Mouse (Mus musculus) heart, embryonic 13.5 days (tissue): ENCODE data around the gene Araf. TPM values are rescaled to one million over a fixed set of nuclear protein-coding genes. Genes with fewer than 3 reads are reported as not detected.
A peak's percentile ranks its signal among the peaks of the same experiment; 100 is the strongest.
"Not testable (repeated sequence)": the region's sequence is repeated elsewhere in the genome, so short reads cannot be mapped to it uniquely, and the experiment has no call there.

Experiments used
- ATAC-seq: fragments of 200-750 bp; cut with Nextera tagmentation; 2 replicates; pipeline ENCODE4 v1.8.0; 2017; ENCODE audit warnings: moderate TSS enrichment; ENCODE audit not compliant: insufficient number of reproducible peaks, low FRiP score, low TSS enrichment; ENCODE audit errors: extremely low read depth
- H3K27ac ChIP-seq: fragments of 300-500 bp; sonication (generic); replicated peaks from 2 replicates; pipeline ENCODE4 v1.5.1; 2015; ENCODE audit warnings: moderate library complexity, mild to moderate bottlenecking, inconsistent platforms
- H3K27me3 ChIP-seq: fragments of 300-500 bp; sonication (generic); replicated peaks from 2 replicates; pipeline ENCODE4 v1.6.1; 2015; ENCODE audit warnings: mild to moderate bottlenecking, inconsistent platforms
- H3K36me3 ChIP-seq: fragments of 300-500 bp; sonication (generic); 2 replicates; pipeline ENCODE4 v1.6.1; 2015; ENCODE audit warnings: mild to moderate bottlenecking, inconsistent platforms
- H3K4me1 ChIP-seq: fragments of 300-500 bp; sonication (generic); 2 replicates; pipeline ENCODE4 v1.6.1; 2015; ENCODE audit warnings: inconsistent platforms
- H3K4me2 ChIP-seq: fragments of 300-500 bp; sonication (generic); 2 replicates; pipeline ENCODE4 v1.6.1; 2015; ENCODE audit warnings: inconsistent platforms, mild to moderate bottlenecking, moderate library complexity
- H3K4me3 ChIP-seq: fragments of 300-500 bp; sonication (generic); 2 replicates; pipeline ENCODE4 v1.5.1; 2015; ENCODE audit warnings: moderate library complexity, mild to moderate bottlenecking, inconsistent platforms
- H3K9ac ChIP-seq: fragments of 300-500 bp; sonication (generic); 2 replicates; pipeline ENCODE4 v1.6.1; 2015; ENCODE audit warnings: inconsistent platforms, mild to moderate bottlenecking, moderate library complexity
- H3K9me3 ChIP-seq: fragments of 300-500 bp; sonication (generic); 2 replicates; pipeline ENCODE4 v1.6.1; 2016; ENCODE audit warnings: inconsistent platforms
- WGBS: fragments of 180-500 bp; shearing (Covaris S2); methylation state at CpG from one replicate; pipeline ENCODE4 v1.1.7; 2015; ENCODE audit warnings: mixed read lengths; 5-methylcytosine and 5-hydroxymethylcytosine counted together
- polyA plus RNA-seq: library from polyadenylated mRNA; unstranded; fragments of >200 nt; fragmentation: Nextera tagmentation; extraction: Ambion mirVana; gene quantifications from 2 replicates; pipeline ENCODE4 v1.2.1, GENCODE M21; 2015

Araf gene
- polyA plus RNA-seq, 1 experiment from 2014 or later: 90.5 TPM

DNA sequence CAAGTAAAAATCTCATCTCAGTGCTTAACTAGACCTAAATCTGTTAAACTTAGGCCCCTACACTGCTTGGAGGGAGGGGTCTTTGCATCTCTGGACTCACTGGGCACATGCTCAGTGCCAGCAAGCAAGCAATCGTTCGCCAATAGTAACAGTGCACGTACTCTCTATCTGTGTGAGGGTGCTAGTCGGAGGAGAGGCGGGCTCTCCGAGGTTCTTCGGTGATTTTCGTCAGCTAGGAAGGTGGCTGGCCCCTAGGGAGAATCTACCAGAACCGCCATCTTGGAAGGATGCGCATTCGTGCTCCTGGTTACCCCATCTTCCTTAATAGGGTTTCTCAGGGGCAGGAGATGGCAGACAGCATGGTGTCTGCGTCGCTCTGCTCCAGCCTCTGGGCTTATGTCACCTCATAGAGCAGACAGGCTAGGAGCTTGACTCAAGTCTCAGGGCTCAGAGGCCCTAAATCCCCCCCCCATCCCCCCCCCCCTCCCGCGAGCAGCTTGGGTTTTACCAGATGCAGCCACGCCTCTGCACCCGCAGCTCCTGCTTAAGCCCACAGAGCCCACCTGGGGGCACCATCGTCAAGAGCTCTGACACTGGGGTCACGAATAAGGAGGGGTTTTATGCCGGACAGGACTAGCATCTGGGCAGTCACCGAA, 655 bp downstream of the Araf start:
- peak overlapping the region; percentile 82 for H3K9ac ChIP-seq
- peak overlapping the region; percentile 87 for H3K27ac ChIP-seq
- no peaks in the 10 kb centered on the region for H3K27me3 ChIP-seq
- peak; percentile 84 for ATAC-seq
- 0 out of 2 replicates have a peak, but pooled peaks cover 3% of the 10 kb centered on the region for H3K4me1 ChIP-seq
- H3K4me3 ChIP-seq: peak overlapping the region; percentile 55
- 15% methylated on average over 17 of the region's 21 CpGs for WGBS
- H3K36me3 ChIP-seq: no peaks in the 10 kb centered on the region
- H3K4me2 ChIP-seq: peak overlapping the region; percentile 68
- H3K9me3 ChIP-seq: no peaks in the 10 kb centered on the region

DNA sequence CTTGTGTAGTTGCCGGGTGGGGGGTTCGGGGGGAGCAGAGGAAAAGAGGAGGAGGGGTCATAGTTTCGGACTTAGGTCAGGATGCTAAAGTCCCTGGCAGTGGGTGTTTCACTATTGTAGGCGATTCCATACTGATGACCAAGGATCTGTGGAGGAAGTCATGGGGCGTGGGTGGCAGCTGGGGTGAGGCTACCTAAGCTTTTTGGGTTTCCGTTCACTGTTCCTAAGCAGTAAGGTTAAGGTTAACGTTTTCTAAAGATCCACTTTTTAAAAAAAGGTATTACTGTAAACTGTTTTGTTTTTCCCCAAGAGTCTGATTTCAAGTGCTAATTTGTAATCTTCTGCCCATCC, 1.2 kb downstream of the Araf start:
- peak overlapping the region; percentile 68 for H3K4me2 ChIP-seq
- H3K9me3 ChIP-seq: no peaks in the 10 kb centered on the region
- H3K9ac ChIP-seq: peak overlapping the region; percentile 82
- 10% methylated on average over 7 of the region's 7 CpGs for WGBS
- H3K27ac ChIP-seq: peak overlapping the region; percentile 87
- ATAC-seq: no peak
- 0 out of 2 replicates have a peak, but pooled peaks cover 3% of the 10 kb centered on the region for H3K4me1 ChIP-seq
- no peaks in the 10 kb centered on the region for H3K36me3 ChIP-seq
- peak overlapping the region; percentile 55 for H3K4me3 ChIP-seq
- no peaks in the 10 kb centered on the region for H3K27me3 ChIP-seq

DNA sequence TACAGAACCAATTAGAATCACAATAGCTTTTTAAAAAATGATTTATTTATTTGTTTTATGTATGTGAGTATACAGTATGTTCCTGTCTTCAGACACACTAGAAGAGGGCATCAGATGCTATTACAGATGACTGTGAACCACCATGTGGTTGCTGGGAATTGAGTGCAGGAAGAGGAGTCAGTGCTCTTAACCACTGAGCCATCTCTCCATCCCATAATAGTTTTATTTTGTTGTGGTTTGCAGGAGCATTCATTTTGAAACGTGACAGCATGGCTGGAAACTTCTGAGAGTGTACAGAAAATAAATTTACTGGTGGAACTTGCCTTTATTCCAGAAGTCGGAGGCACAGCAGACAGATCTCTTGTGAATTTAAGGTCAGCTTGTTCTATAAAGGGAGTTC, 3.8 kb downstream of the Araf start:
- H3K4me1 ChIP-seq: 0 out of 2 replicates have a peak, but pooled peaks cover 3% of the 10 kb centered on the region
- no peak overlapping the region for H3K9ac ChIP-seq
- no peak for ATAC-seq
- no peaks in the 10 kb centered on the region for H3K27me3 ChIP-seq
- no peak overlapping the region for H3K4me3 ChIP-seq
- no peaks in the 10 kb centered on the region for H3K9me3 ChIP-seq
- WGBS: 75% methylated on average over 2 of the region's 2 CpGs
- H3K4me2 ChIP-seq: no peak overlapping the region
- H3K27ac ChIP-seq: no peak overlapping the region
- H3K36me3 ChIP-seq: no peaks in the 10 kb centered on the region

DNA sequence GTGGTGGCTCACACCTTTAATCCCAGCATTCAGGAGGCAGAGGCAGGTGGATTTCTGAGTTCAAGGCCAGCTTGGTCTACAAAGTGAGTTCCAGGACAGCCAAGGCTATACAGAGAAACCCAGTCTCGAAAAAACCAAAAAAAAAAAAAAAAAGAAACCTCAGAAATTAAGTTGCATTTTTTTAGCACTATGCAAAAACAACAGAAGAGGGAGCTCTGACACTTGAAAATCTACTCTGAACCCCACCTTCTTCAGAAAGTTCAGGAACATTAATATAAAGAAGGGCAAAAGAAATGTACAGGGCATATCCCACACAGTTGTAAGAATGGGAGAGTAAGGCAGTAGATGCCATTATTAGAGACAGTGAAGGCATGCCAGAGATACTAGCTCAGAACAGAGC, 6.7 kb downstream of the Araf start:
- not testable (repeated sequence) for ATAC-seq, H3K4me3 ChIP-seq, H3K27me3 ChIP-seq, H3K4me1 ChIP-seq, H3K9me3 ChIP-seq, H3K36me3 ChIP-seq, H3K9ac ChIP-seq, H3K27ac ChIP-seq, H3K4me2 ChIP-seq
- WGBS: 42% methylated on average over 1 of the region's 1 CpGs

DNA sequence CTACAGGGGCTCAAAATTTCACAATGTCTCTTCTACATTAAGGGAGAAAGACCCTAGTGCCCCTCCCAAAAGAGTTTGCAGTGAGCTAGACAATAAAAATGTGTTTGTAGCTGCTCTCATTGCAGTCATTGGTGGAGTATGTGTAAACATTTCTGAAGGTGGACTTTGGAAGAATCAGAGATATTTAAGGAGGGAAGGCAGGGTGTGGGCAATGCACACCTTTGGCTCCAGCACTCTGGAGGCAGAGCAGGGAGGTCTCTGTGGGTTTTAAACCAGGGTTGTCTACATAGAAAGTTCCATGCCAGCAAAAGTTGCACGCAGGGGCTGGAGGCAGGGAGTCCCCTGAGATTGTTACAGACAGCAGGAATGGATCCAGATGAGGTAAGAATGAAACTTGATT, 8.7 kb downstream of the Araf start:
- no peaks in the 10 kb centered on the region for H3K4me1 ChIP-seq
- 88% methylated on average over 1 of the region's 1 CpGs for WGBS
- H3K9me3 ChIP-seq: no peaks in the 10 kb centered on the region
- no peak overlapping the region for H3K4me2 ChIP-seq
- H3K27me3 ChIP-seq: no peaks in the 10 kb centered on the region
- no peak overlapping the region for H3K27ac ChIP-seq
- no peak for ATAC-seq
- no peak overlapping the region for H3K4me3 ChIP-seq
- H3K9ac ChIP-seq: no peak overlapping the region
- no peaks in the 10 kb centered on the region for H3K36me3 ChIP-seq

DNA sequence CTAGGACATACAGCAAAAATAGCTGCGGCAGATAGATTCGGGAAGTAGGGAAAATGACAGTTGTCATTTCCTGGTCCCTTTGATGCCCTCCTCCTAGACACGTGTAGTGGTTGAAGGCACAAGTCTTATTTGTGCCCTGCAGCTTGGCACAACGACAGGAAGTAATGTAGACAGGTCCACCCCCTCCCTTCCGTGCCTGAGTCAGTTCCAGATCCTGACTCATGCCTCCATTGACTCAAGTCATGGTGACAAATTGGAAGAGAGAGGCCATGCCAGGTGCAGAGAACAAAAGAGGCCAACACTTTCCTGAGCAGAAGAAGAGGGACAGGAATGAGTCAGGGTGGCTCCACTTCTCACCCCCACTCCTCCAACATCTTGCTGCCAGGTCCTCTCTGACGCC, 19.4 kb downstream of the Araf start:
- Histone ChIP-seq H3K4me1 (peaks cover 9% of the 10 kb centered on the region), H3K27ac (no peak overlapping the region), H3K4me2 (no peak overlapping the region), H3K36me3 (no peaks in the 10 kb centered on the region), H3K9ac (no peak overlapping the region), H3K9me3 (no peaks in the 10 kb centered on the region), H3K27me3 (no peaks in the 10 kb centered on the region), H3K4me3 (no peak overlapping the region)
- 63% methylated on average over 6 of the region's 6 CpGs for WGBS
- ATAC-seq: no peak

DNA sequence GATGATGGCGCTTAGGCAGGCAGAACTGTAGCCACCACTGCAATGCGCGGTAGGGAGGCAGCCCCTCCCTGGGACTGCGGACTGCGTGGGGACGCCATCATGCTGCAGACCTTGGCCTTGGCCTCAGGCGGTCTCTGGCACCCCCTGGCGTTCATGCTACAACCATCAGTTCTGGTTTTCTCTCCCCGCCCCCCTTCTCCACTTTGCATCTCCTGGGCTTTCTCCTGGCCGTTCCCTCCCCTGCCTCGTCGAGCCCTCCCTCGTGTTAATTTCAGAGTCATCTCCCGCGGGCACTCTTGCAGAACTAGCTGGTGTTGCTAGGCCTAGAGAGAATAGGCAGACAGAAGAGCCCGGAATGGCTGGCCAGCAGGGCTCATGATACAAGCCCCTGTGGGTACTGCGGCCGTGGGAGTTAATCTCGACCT, 21.6 kb downstream of the Araf start:
- no peaks in the 10 kb centered on the region for H3K27me3 ChIP-seq
- no peaks in the 10 kb centered on the region for H3K36me3 ChIP-seq
- peak overlapping the region; percentile 76 for H3K27ac ChIP-seq
- peak overlapping the region; percentile 51 for H3K4me3 ChIP-seq
- H3K4me1 ChIP-seq: peaks cover 9% of the 10 kb centered on the region
- H3K9ac ChIP-seq: peak overlapping the region; percentile 76
- 18% methylated on average over 19 of the region's 19 CpGs for WGBS
- no peaks in the 10 kb centered on the region for H3K9me3 ChIP-seq
- peak overlapping the region; percentile 75 for H3K4me2 ChIP-seq
- ATAC-seq: peak; percentile 78

- ATAC-seq: no peak
- WGBS: 43% methylated on average over 8 of the region's 8 CpGs
- no peaks in the 10 kb centered on the region for H3K36me3 ChIP-seq
- H3K9me3 ChIP-seq: no peaks in the 10 kb centered on the region
- peak overlapping the region; percentile 75 for H3K4me2 ChIP-seq
- peak overlapping the region; percentile 76 for H3K27ac ChIP-seq
- H3K4me3 ChIP-seq: peak overlapping the region; percentile 51
- peaks cover 9% of the 10 kb centered on the region for H3K4me1 ChIP-seq
- H3K9ac ChIP-seq: peak overlapping the region; percentile 76
- no peaks in the 10 kb centered on the region for H3K27me3 ChIP-seq
Observed at GRCm38 (mm10) chrX:20819708-20820426, 22.3 kb downstream of the Araf start.

- 15% methylated on average over 5 of the region's 5 CpGs for WGBS
- Histone ChIP-seq H3K4me1 (no peaks in the 10 kb centered on the region), H3K27ac (no peak overlapping the region; the same call in 1 of the 2 replicates), H3K4me3 (no peak overlapping the region), H3K36me3 (no peaks in the 10 kb centered on the region), H3K9ac (no peak overlapping the region), H3K4me2 (peak overlapping the region; percentile 30; the same call in 1 of the 2 replicates), H3K9me3 (no peaks in the 10 kb centered on the region), H3K27me3 (no peaks in the 10 kb centered on the region)
- ATAC-seq: no peak
Observed at GRCm38 (mm10) chrX:20828934-20829333, 31.3 kb downstream of the Araf start.

DNA sequence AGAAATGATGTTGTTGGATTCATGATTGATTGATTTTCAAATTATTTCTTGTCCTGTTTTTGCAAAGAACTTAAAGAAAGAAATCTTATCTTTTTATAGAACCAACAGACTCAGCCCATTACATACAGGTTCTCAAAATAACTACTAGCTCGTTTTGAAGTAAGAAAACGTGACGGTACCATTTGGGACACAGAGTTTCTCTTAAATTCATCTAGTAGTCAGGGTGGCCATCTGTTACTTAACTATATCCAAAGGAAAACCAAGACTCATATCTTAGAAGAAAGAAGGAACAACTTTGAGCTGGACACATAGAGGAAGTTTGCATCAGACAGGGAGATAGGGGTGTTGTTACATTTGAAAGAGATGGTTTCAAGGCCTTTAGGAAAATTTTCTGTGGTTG, 49.6 kb downstream of the Araf start:
- H3K4me2 ChIP-seq: no peak overlapping the region
- H3K9me3 ChIP-seq: no peaks in the 10 kb centered on the region
- no peak for ATAC-seq
- no peak overlapping the region for H3K9ac ChIP-seq
- no peak overlapping the region for H3K4me3 ChIP-seq
- H3K4me1 ChIP-seq: peaks cover 7% of the 10 kb centered on the region
- no peak overlapping the region for H3K27ac ChIP-seq
- no peaks in the 10 kb centered on the region for H3K27me3 ChIP-seq
- WGBS: 77% methylated on average over 3 of the region's 3 CpGs
- peaks cover 20% of the 10 kb centered on the region for H3K36me3 ChIP-seq

GRCm38 (mm10) chrX:20847816-20848215, 50.2 kb downstream of the Araf start:
- Histone ChIP-seq H3K9me3 (no peaks in the 10 kb centered on the region), H3K36me3 (peaks cover 21% of the 10 kb centered on the region), H3K4me2 (peak overlapping the region; percentile 64), H3K4me1 (peaks cover 7% of the 10 kb centered on the region), H3K27me3 (no peaks in the 10 kb centered on the region), H3K9ac (no peak overlapping the region), H3K27ac (peak overlapping the region; percentile 21), H3K4me3 (peak overlapping the region; percentile 70)
- no peak for ATAC-seq
- 2% methylated on average over 2 of the region's 2 CpGs for WGBS
